Mouse (Mus musculus): ENCODE measurements around the gene Ly6g5b.

Ly6g5b gene

DNA sequence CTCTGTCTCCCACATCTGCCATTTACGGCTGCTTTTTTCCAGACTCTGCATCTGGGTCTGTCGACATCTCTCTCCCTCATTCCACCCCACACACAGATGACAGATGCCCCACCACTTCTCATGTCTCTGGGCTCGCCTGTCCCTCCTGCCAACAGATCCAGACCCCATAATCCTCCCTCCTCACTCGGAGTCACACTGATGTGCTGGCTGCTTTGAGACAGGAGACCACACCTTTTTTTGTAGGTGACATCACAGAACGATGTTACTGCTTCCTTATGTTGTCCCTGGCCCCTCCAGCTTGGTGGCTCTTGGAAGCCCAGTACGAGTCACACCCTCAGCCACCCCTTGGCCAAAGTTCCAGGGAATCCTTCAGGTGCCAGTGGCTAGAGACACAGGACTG is 35.0 kb downstream of the Ly6g5b start:
- no peak for DNase-seq (ENCODE audit: low read depth)

- peak; percentile 70 for DNase-seq (ENCODE audit: low read depth)
Observed at GRCm38 (mm10) chr17:35079778-35080177, 35.5 kb downstream of the Ly6g5b start.

- DNase-seq (ENCODE audit: low read depth), result no peak
Observed at GRCm38 (mm10) chr17:35077786-35078233, 37.4 kb downstream of the Ly6g5b start, which contains the start of gene Ly6g6d. Ly6g6d (minus strand) TSS chr17:35078065.

- DNase-seq (ENCODE audit: low read depth), result no peak
Observed at GRCm38 (mm10) chr17:35077285-35077684, 37.9 kb downstream of the Ly6g5b start.

- no peak for DNase-seq (ENCODE audit: low read depth)
Observed at GRCm38 (mm10) chr17:35076507-35077176, 38.6 kb downstream of the Ly6g5b start, which contains the start of gene Ly6g6e. Ly6g6e (plus strand) TSS chr17:35076902.

DNA sequence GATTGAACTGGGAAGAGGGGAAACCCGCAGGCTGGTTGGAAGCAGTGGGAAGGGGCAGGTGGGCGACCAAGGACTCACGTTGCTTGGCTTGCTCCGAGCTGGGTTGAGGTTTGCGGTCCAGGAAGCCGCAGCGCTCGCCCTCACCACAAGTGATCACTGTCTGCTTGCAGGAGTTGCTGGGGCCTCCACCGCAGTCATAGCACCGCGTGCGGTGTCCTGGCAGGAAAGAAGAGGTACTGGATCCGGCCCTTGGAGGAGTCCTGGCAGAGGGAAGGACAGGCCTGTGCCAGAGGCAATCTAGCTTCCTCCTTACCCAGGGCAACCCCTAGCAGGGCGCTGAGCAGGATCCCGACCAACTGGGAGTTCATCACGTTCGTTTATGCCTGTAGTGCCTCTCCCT is 41.1 kb downstream of the Ly6g5b start:
- DNase-seq (ENCODE audit: low read depth), result no peak

GRCm38 (mm10) chr17:35071454-35071853 is 43.8 kb downstream of the Ly6g5b start:
- DNase-seq (ENCODE audit: low read depth), result no peak

DNA sequence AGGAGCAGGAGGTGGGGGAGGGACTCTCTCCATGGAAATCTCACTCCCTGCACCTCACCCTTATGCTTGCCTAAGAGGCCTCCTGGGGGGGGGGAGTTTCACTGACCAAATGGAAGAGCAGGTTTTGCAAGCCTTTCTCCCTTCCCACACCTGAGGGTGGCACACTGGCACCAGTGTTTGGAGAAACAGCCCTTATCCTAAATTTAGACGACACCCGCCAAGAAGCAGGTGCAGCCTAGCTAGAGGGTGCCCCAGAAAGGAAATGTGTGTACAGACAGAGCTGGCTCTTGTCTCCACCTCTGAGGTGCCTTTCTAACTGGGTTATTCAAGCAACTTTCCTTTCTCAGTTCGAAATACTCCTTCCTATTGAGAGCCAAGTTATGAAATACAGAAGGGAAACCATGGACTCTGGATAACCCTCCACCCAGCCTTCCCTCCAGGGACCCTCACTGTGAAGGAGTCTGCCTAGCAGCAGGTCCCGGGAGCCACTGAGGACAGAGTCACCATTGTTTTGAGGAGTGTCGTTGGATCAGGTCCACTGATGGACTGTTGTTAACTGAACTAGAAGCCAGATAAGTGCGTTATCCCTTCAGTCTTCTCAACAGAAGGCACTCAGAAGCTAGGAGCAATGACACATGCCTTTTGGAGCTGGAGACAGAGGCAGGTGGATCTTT is 44.5 kb downstream of the Ly6g5b start:
- no peak for DNase-seq (ENCODE audit: low read depth)

GRCm38 (mm10) chr17:35068213-35068914 is 46.9 kb downstream of the Ly6g5b start:
- no peak for DNase-seq (ENCODE audit: low read depth)

- DNase-seq (ENCODE audit: low read depth), result no peak
Observed at GRCm38 (mm10) chr17:35066084-35066483, 49.1 kb downstream of the Ly6g5b start, which contains the start of gene Mpig6b. Mpig6b (minus strand) TSS chr17:35066184.

DNA sequence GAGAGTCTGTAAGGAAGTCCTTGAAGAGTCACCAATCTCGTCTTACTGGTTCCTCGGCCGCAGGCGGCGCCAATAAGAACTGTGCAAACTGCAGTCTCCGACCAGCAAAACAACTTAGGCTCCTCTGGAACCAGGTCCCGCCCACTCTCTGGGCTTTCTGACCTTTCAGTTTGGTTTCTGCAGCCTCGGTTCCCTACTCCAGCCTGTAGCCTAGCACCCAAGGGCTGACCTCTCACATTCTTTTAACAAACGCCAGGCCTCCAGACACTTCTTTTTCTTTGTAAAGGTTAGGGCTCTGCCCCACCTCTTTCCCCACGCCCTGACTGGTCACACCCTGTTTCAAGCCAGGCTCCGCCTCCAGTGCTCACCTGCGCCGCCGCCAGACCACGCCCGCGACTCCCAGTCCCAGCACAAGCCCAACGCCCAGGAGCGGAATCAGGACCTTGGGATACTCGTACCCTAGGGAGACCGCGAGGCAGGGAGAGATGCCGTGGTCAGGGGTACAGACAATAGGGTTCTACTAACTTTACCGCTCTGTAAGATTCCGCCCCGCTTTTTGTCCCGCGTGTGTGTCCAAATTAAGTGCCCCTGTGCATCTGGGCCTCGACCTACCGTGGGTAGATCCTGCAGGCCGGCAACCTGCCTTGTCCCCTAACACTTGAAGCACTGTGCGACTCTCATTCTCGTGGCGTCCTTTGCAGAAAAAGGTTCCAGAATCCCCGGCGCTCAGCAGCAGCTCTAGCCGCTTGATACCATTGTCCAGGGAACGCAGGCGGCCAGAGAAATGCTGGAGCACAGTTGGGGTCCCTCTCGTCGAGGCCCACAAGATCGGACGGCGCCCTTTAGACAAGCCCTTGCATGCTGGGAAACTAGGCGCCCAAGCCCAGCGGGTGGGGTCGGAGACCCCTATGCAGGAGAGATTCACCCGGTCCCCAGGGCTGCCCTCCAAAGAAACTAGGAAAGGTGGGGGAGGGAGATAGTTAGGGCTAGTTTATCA is 50.0 kb downstream of the Ly6g5b start, which contains the start of gene Ly6g6c:
Ly6g6c (plus strand) TSS at position 438 of the 997 bp plus-strand sequence.
- DNase-seq (ENCODE audit: low read depth), result no peak

DNA sequence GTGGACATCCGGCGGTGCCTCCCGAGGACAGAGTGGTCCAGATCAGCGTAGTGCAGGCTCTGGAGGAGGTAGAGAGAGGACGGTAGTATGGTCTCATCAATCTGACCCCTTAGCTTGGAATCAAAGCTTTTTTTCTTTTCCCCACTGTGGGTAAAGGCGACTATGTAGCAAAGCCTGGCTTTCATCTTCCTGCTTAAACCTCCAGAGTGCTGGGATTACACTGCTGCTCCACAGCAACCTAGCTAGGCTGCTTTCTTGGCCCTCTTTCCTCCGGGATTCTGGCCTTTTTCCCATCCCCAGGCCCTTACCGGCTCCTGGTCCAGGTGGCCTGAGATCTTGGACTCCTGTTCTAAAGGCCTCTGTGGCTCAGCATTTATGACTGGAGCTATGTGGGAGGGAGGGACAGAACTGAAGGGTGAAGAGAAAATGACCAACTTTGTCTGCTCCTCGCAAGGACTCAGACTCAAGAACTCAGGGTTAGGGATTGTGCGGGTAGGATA is 50.8 kb downstream of the Ly6g5b start:
- DNase-seq (ENCODE audit: low read depth), result no peak
